Mouse (Mus musculus): ENCODE data around the gene Dab2ip.

DNA sequence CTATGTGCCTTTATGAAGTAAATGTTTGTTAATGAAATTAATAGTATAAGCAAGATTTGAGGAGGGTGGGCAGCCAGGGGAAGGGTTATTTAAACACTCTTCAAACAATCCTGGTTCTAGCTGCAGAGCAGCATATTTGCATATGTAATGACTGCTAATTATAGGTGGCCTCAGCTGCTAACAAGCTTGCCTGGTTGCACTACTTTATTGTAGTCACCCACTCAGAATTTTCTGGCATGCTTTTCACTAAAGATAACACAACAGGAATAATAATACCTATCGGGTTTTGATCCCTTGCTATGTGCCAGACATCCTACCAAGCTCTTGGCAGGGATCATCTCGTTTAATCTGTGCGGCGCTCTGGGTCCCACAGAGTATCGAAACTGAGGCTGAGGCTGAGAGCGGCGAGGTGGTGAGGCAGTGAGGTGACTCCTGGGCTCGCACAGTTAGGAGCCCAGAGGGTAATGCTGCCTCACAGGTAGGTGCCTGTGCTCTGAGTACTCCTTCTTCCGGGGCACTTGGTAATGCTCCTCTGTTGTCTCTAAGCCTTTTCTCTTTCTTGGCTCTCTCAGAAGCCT lies 126.8 kb downstream of the Dab2ip start:
- TF ChIP-seq CTCF (IDR thresholded peaks at IDR 0.05; ENCODE audit: low read depth), result no peak
- TF ChIP-seq EP300 (IDR thresholded peaks at IDR 0.05; ENCODE audit: low read depth), result no peak
